Mouse (Mus musculus) CH12F3 (cell line): ENCODE results near the gene Ankar.

Experiments
- in situ Hi-C: fragments of 300-500 bp; cut with MboI; formaldehyde crosslinking; loops from 2 replicates; pipeline ENCODE4 v1.14.3; 2020; ENCODE audit warnings: low sequenced_read_pairs

The Ankar gene

GRCm38 (mm10) chr1:72700479-72700878 lies at the start of gene Ankar:
TSS of gene Ankar (minus strand) at chr1:72700579.
- in situ Hi-C loops, result loop anchor here (25.0 kb wide), 1 partner anchor 1162 kb away; no protein-coding TSS in a partner anchor

- in situ Hi-C loops, result no loop called here
Observed at GRCm38 (mm10) chr1:72746382-72746781, 46.0 kb upstream of the Ankar start.

- in situ Hi-C loops, result no loop called here
Observed at GRCm38 (mm10) chr1:72744816-72745506, 44.6 kb upstream of the Ankar start.

GRCm38 (mm10) chr1:72741406-72741805 lies 41.0 kb upstream of the Ankar start:
- in situ Hi-C loops, result no loop called here

DNA sequence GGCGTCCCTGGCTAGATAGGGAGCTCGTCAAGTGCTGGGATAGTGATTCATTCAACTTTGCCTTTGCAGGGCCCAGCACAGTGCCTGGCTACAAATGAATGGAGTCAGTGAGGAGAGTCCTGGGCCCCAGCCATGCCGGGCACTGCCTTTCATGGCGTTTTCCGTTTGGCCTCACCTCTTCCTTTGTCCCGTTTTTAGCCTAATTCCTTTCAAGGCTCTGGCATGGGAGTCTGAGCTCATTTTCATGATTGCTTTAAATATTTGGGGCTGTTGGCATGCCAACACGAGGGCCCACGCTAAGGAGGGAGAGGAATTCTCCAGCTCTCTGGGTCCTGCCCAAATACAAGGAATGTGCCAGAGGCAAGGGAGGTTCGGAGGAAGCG lies 39.3 kb upstream of the Ankar start:
- in situ Hi-C loops, result loop anchor here (10.0 kb wide), 1 partner anchor 105 kb away; no protein-coding TSS in a partner anchor

GRCm38 (mm10) chr1:72738946-72739680 lies 38.7 kb upstream of the Ankar start:
- in situ Hi-C loops, result loop anchor here (10.0 kb wide), 1 partner anchor 106 kb away; no protein-coding TSS in a partner anchor

DNA sequence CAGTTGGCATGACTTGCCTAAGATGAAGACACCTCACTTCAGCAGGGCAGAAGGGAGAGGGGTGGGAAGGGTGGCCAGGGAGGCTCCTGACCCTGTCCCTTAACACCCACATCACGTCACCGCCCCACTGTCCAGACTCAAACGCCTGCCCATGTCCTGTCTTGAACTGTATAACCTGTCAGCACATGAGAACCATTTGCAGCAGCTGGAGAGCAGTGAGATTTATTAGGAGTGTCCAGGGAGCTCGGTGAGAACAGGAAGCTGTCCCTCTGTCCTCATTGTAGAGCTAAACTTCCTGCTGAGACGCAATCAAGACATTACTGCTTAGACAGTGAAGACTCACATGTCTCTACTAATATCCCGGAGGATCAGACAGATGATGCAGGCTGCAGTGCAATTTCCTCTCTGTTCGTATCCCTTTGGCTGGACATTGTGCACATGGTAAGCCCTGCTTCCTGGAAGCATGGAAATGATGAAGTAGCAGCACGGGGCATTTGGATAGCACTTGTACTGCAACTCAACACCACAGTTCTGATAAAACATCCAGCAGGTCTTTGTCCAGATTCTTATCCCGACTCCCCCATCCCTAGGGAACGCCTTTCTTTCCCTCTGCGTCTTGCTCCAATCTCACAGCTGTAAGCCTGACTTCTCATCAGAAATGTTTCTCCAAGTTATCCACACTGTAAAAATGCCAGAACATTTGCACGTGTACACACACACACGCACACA lies 36.2 kb upstream of the Ankar start:
- in situ Hi-C loops, result loop anchor here (10.0 kb wide), 1 partner anchor 108 kb away; no protein-coding TSS in a partner anchor

- in situ Hi-C loops, result loop anchor here (10.0 kb wide), 1 partner anchor 112 kb away; no protein-coding TSS in a partner anchor
Observed at GRCm38 (mm10) chr1:72733191-72733691, 32.9 kb upstream of the Ankar start.

DNA sequence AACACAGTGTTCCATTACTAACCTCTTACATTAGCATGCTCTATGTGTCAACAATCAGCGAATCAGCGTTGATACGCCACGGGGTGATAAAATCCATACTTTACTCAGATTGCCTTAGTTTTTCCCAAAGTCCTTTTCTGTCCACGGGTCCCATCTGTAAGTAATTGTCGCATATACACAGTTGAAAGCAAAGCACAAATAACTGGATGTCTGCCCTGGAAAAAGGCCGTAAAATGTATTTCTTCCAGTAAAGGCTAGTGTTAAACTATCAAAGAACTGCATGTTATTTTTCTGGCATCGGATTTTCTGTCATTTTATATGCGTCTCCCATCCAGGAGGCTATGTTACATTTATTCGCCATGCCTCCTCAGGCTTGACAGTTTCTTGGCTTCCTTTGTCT lies 29.7 kb upstream of the Ankar start:
- in situ Hi-C loops, result loop anchor here (10.0 kb wide), 1 partner anchor 115 kb away; no protein-coding TSS in a partner anchor

DNA sequence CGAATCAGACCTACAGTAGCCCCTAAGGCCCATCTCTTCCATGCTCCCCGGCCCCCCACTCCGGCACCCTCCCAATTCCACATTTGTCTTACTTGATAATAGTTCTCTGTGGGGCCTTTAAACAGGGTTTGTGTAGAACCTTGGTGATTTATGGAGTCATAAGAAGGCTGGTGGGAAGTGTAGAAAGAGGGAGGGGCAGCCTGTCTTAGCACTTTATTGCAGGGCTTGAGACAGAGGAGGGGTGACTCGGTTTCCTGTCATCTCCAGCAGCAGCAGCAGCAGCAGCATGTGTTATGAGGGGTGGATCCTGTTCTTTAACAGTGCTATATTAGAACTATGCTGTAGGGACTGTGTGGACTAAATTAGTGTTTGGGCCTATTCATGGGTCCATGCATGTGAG lies 28.4 kb upstream of the Ankar start:
- in situ Hi-C loops, result no loop called here

GRCm38 (mm10) chr1:72725941-72726340 lies 25.6 kb upstream of the Ankar start:
- in situ Hi-C loops, result no loop called here

GRCm38 (mm10) chr1:72724354-72724753 lies 24.0 kb upstream of the Ankar start:
- in situ Hi-C loops, result loop anchor here (25.0 kb wide), 1 partner anchor 1138 kb away; no protein-coding TSS in a partner anchor

- in situ Hi-C loops, result loop anchor here (25.0 kb wide), 1 partner anchor 1140 kb away; no protein-coding TSS in a partner anchor
Observed at GRCm38 (mm10) chr1:72722646-72723045, 22.3 kb upstream of the Ankar start.

DNA sequence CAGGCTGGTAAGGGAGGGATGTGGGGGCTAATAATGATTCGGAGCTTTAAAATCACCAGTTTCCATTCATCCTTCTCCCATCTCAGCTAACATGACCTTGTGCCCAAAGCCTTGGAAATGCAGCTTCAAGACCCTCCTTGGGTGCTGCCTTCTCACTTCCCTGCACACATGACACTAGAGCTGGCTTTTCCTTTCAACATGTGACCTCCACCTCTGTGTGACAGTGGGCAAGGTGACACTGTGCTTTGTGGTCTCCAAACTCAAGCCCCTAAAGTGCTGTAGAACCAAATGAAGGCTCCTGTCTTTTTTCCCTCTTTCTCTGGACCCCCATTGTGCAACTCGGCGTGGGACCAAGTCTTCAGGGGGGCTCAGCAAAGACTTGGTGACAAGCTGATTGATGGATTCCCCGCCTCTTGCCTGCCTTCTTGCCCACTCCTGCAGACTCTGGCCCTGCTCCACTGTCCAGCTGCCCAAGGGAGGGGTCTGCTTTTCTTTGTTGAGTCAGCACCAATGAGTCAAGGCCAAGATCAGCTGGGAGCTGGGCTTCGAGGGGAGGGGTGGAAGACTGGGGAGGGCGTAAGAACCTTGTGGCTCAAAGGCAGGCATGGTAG lies 19.8 kb upstream of the Ankar start:
- in situ Hi-C loops, result loop anchor here (25.0 kb wide), 1 partner anchor 1142 kb away; no protein-coding TSS in a partner anchor

DNA sequence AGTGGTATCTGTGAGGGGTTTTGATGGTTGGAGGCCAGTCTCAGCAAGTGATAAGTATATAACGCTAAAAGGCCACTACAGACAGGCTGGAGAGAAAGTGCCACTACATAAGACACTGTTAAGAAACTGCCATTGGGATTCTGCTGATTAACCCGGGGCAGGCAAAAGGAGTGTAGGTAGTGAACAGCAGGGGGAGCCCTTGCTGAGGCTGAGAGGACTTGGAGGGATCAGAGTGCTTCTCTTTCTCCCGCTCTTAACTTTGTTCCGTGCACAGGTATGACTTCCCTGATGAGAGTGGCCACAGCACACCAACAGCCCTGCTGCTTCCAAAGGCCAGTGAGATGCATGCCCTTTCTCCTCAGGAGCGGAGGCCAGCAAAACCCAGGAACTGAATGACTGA lies 18.5 kb upstream of the Ankar start:
- in situ Hi-C loops, result loop anchor here (5.0 to 25.0 kb wide), 2 partner anchors 143 to 1143 kb away; no protein-coding TSS in a partner anchor

DNA sequence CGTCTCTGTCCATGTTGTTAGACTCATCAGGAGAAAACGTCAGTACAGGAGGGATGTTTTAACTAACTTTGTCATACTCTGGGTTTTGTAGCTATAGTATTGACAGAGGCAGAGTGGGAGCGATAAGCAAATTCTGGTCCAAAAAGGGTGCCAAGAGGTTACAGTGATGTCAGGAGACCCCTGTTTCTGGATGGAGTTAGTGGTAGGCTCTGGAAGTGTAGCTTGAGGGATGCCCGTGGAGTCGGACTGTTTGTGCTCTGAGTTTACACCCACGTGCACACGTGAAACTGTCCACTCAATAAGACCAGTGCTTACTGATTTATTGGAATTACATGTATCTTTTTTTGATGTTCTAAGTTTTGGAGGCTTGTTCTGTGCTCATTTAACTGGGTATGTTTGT lies 17.2 kb upstream of the Ankar start:
- in situ Hi-C loops, result loop anchor here (5.0 to 25.0 kb wide), 2 partner anchors 145 to 1145 kb away; no protein-coding TSS in a partner anchor

- in situ Hi-C loops, result loop anchor here (5.0 to 25.0 kb wide), 2 partner anchors 145 to 1145 kb away; no protein-coding TSS in a partner anchor
Observed at GRCm38 (mm10) chr1:72716926-72717325, 16.5 kb upstream of the Ankar start.

DNA sequence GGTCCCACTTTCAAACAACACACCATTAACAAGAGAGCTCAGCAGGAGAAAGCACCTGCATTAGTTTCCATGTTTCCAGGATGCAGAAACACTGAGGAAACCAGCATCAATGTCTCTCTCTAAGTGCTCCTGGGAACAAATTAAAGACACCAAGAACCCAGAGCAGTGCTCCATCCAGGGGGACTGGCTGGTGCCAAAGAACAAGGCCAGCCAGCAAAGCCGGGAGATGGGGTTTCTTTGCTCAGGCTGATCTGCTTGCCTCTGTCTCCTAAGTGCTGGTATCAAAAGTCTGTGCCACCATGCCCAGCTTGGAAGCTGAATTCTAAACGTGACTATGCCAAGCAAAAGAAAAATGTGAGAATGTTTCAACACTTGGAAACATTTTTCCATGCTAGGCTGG lies 16.0 kb upstream of the Ankar start:
- in situ Hi-C loops, result loop anchor here (5.0 to 25.0 kb wide), 2 partner anchors 146 to 1146 kb away; no protein-coding TSS in a partner anchor

GRCm38 (mm10) chr1:72715593-72716361 lies 15.4 kb upstream of the Ankar start:
- in situ Hi-C loops, result loop anchor here (5.0 to 25.0 kb wide), 2 partner anchors 147 to 1147 kb away; no protein-coding TSS in a partner anchor
